Mouse (Mus musculus): ENCODE measurements around the gene Rad51ap1. TPM values are rescaled to one million over a fixed set of nuclear protein-coding genes. Genes with fewer than 3 reads are reported as not detected.
A peak's percentile ranks its signal among the peaks of the same experiment; 100 is the strongest.

Gene Rad51ap1
- polyA plus RNA-seq, 1 experiment from 2014 or later = 73.2 TPM

- H3K9me3 ChIP-seq = no peaks in the 10 kb centered on the region
- H3K9ac ChIP-seq = no peak overlapping the region
- no peaks in the 10 kb centered on the region for H3K27me3 ChIP-seq
- H3K36me3 ChIP-seq (replicated peaks) = peaks cover 57% of the 10 kb centered on the region
- WGBS = 94% methylated on average over 2 of the region's 2 CpGs
- no peak overlapping the region for H3K27ac ChIP-seq
- H3K4me2 ChIP-seq = no peak overlapping the region
- ATAC-seq (ENCODE audit: low FRiP score) = no peak
- H3K4me1 ChIP-seq = peaks cover 8% of the 10 kb centered on the region
- no peak overlapping the region for H3K4me3 ChIP-seq (replicated peaks)
These were observed 6.5 kb downstream of the Rad51ap1 start for GRCm38 (mm10) chr6:126932896-126933295.

- H3K4me3 ChIP-seq (replicated peaks) = 0 out of 2 replicates have a peak within 1 kb of the TSS, but pooled peaks have one; percentile 7
- peak within 1 kb of the TSS; percentile 32 for H3K4me2 ChIP-seq
- peaks cover 6% of the 10 kb centered on the region for H3K4me1 ChIP-seq
- 8% methylated on average over 21 of the region's 21 CpGs for WGBS
- no peak within 1 kb of the TSS for H3K9ac ChIP-seq
- no peak for ATAC-seq (ENCODE audit: low FRiP score)
- no peaks in the 10 kb centered on the region for H3K27me3 ChIP-seq
- H3K27ac ChIP-seq = no peak within 1 kb of the TSS
- H3K36me3 ChIP-seq (replicated peaks) = peaks cover 40% of the 10 kb centered on the region
- no peaks in the 10 kb centered on the region for H3K9me3 ChIP-seq
These were observed 18.1 kb downstream of the Rad51ap1 start, which contains the start of gene Dyrk4 for GRCm38 (mm10) chr6:126921111-126921881. Gene Dyrk4, minus strand, starts transcription at chr6:126921839.

- H3K4me3 ChIP-seq (replicated peaks) = no peak overlapping the region
- no peaks in the 10 kb centered on the region for H3K27me3 ChIP-seq
- H3K9me3 ChIP-seq = no peaks in the 10 kb centered on the region
- H3K4me2 ChIP-seq = no peak overlapping the region
- no peaks in the 10 kb centered on the region for H3K36me3 ChIP-seq (replicated peaks)
- H3K9ac ChIP-seq = no peak overlapping the region
- H3K4me1 ChIP-seq = no peaks in the 10 kb centered on the region
- no peak for ATAC-seq (ENCODE audit: low FRiP score)
- H3K27ac ChIP-seq = no peak overlapping the region
- WGBS = 81% methylated on average over 5 of the region's 5 CpGs
These were observed 24.5 kb downstream of the Rad51ap1 start for GRCm38 (mm10) chr6:126914928-126915327.

- Histone ChIP-seq H3K9ac (no peak overlapping the region), H3K4me3 (replicated peaks) (no peak overlapping the region), H3K27ac (no peak overlapping the region), H3K27me3 (no peaks in the 10 kb centered on the region), H3K9me3 (no peaks in the 10 kb centered on the region), H3K4me2 (no peak overlapping the region), H3K36me3 (replicated peaks) (no peaks in the 10 kb centered on the region), H3K4me1 (no peaks in the 10 kb centered on the region)
- no peak for ATAC-seq (ENCODE audit: low FRiP score)
- WGBS = 86% methylated on average over 4 of the region's 4 CpGs
These were observed 28.7 kb downstream of the Rad51ap1 start for GRCm38 (mm10) chr6:126910727-126911126.

- WGBS = 85% methylated on average over 3 of the region's 3 CpGs
- Histone ChIP-seq H3K4me3 (replicated peaks) (no peak overlapping the region), H3K27me3 (no peaks in the 10 kb centered on the region), H3K4me2 (no peak overlapping the region), H3K27ac (no peak overlapping the region), H3K36me3 (replicated peaks) (no peaks in the 10 kb centered on the region), H3K9me3 (no peaks in the 10 kb centered on the region), H3K4me1 (no peaks in the 10 kb centered on the region), H3K9ac (no peak overlapping the region)
- no peak for ATAC-seq (ENCODE audit: low FRiP score)
These were observed 31.5 kb downstream of the Rad51ap1 start for GRCm38 (mm10) chr6:126907876-126908275.

GRCm38 (mm10) chr6:126907378-126907777 is 32.0 kb downstream of the Rad51ap1 start:
- Histone ChIP-seq H3K4me3 (replicated peaks) (no peak overlapping the region), H3K27ac (no peak overlapping the region), H3K4me2 (no peak overlapping the region), H3K27me3 (no peaks in the 10 kb centered on the region), H3K4me1 (no peaks in the 10 kb centered on the region), H3K36me3 (replicated peaks) (no peaks in the 10 kb centered on the region), H3K9ac (no peak overlapping the region), H3K9me3 (no peaks in the 10 kb centered on the region)
- ATAC-seq (ENCODE audit: low FRiP score) = no peak
- 77% methylated on average over 4 of the region's 5 CpGs for WGBS

- Histone ChIP-seq H3K9ac (no peak overlapping the region), H3K4me1 (no peaks in the 10 kb centered on the region), H3K36me3 (replicated peaks) (no peaks in the 10 kb centered on the region), H3K4me3 (replicated peaks) (no peak overlapping the region), H3K27ac (no peak overlapping the region), H3K9me3 (no peaks in the 10 kb centered on the region), H3K4me2 (no peak overlapping the region), H3K27me3 (0 out of 2 replicates have a peak, but pooled peaks cover 4% of the 10 kb centered on the region)
- 89% methylated on average over 8 of the region's 8 CpGs for WGBS
- ATAC-seq (ENCODE audit: low FRiP score) = no peak
These were observed 62.3 kb downstream of the Rad51ap1 start for GRCm38 (mm10) chr6:126877118-126877517.

Other genes starting within 250 kb of the Rad51ap1 start
- 5.9 and 6.3 TPM in 2 replicates for gene Kcna6, start 198.9 kb downstream of the Rad51ap1 start, polyA plus RNA-seq (2016; fragmentation: Nextera tagmentation; extraction: Ambion mirVana)
- 167 and 175 TPM in 2 replicates for gene Ndufa9, start 90.5 kb downstream of the Rad51ap1 start, polyA plus RNA-seq (2016; fragmentation: Nextera tagmentation; extraction: Ambion mirVana)
- 0.06 TPM in 1 of 2 replicates, not detected in the other for gene Akap3, start 86.5 kb downstream of the Rad51ap1 start, polyA plus RNA-seq (2016; fragmentation: Nextera tagmentation; extraction: Ambion mirVana)
- 0.15 TPM in 1 of 2 replicates, not detected in the other for gene Dyrk4, start 17.7 kb downstream of the Rad51ap1 start, polyA plus RNA-seq (2016; fragmentation: Nextera tagmentation; extraction: Ambion mirVana)
- gene D6Wsu163e, start 375 bp upstream of the Rad51ap1 start, polyA plus RNA-seq (2016; fragmentation: Nextera tagmentation; extraction: Ambion mirVana) = 22.0 and 22.1 TPM in 2 replicates
- gene Fgf6, start 76.0 kb upstream of the Rad51ap1 start, polyA plus RNA-seq (2016; fragmentation: Nextera tagmentation; extraction: Ambion mirVana) = not detected in 2 replicates
- 0.14 TPM in 1 of 2 replicates, not detected in the other for gene Fgf23, start 133.3 kb upstream of the Rad51ap1 start, polyA plus RNA-seq (2016; fragmentation: Nextera tagmentation; extraction: Ambion mirVana)
- 8.8 and 9.9 TPM in 2 replicates for gene Tigar, start 170.0 kb upstream of the Rad51ap1 start, polyA plus RNA-seq (2016; fragmentation: Nextera tagmentation; extraction: Ambion mirVana)
- 1,349 and 1,505 TPM in 2 replicates for gene Ccnd2, start 212.6 kb upstream of the Rad51ap1 start, polyA plus RNA-seq (2016; fragmentation: Nextera tagmentation; extraction: Ambion mirVana)